Mouse (Mus musculus) cerebellum, postnatal 25 days (tissue): ENCODE data around the gene Olfr1157.

Experiments
- DNase-seq, 2 experiments: peaks; one replicate each; pipeline ENCODE4 v3.0.0; 2021; ENCODE audit warnings: mixed read lengths in 2 of 2

Olfr1157 gene

DNA sequence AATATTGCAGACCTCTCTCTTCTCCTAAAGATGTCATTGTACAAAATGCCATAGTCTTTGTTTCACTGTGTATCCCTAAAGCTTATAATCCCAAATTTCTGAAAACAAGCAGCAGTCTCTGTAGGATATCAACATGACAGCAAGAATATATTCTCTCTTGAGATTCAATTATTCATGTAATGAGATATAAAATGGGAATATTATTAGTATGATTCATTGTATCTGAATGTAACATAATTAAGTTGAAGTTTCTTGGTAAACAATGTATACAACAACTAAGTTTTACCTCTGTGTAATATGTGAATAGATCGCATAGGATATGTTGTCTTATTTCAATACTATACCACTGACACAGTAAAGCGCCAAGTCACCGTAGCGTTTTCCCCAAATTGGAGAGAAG lies at the start of gene Olfr1157:
Olfr1157 (minus strand) TSS at position 101 of the 400 bp plus-strand sequence.
- DNase-seq = no peak

DNA sequence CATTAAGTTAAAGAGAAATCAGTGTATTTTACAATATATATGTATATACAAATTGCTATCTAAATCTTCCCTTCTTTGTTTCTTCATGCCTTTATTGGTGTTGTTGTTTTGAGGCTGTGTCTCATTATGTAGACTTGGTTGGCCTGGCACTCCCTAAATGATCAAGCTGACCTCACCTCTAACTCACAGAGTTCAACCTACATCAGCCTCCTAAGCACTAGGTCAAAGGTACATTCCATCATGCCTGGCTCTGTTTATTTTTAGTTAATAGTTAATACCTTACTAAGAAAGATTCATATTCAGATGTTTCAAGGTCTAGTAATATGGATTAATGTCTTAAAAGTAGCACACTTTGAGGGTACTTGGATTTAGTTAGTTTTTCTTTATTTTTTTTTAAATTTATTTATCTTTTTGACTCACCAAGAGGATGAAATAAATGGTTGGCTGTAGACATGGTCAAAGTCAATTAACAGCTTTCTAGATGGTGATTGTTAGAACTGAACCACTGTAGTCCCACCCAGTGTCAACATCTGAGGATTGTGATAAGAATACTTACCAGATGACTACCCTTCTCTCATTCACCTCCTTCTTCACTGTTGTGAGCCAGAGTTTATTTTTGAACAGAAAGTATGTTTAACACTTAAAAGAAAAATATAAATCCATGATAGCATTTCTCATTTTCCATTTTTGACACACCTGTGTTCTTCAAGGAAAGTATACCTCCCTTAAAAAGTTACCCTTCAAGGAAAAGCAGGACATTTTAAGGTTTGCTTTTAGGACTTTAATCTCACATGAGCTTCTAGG lies 39.6 kb upstream of the Olfr1157 start, which contains the start of gene Olfr1160:
Olfr1160 (minus strand) TSS at position 754 of the 804 bp plus-strand sequence.
- DNase-seq = no peak

DNA sequence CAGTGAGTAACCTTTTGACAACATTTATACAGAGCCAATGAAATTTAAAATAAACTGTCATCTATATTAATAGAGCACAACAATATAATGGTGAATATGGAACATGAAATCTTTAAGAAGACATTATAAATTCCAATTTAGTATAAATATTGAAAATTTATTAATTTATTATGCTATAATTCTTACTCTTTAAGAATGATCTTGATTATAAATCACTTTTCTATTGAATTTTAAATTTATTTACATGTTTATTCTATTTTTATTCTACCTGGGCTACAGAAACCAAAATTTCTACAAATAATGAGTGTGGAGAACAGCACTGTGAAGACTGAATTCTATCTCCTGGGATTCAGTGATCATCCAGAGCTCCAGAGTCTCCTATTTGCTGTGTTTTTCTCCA lies 21.7 kb upstream of the Olfr1157 start, which contains the start of gene Olfr1158:
Olfr1158 (plus strand) TSS at position 301 of the 400 bp plus-strand sequence.
- no peak for DNase-seq

DNA sequence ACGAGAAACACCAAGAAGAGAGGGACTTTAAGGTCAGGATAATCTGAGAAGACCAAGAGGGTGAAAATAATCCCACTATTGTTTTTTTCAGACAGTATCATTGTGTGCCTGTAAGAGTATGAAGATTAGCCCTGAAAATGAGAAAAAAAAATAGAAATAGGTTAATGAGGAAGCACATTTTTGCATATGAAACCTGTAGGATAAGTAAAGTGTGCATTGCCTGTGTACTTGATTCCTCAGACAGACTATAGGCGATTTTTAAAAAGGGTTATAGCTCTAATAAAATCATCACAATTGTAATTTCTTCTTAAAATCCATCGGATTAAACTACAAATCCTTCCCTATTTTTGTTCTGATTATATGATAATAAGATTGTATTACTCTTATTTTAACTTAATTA lies 6.5 kb upstream of the Olfr1157 start, which contains the start of gene Olfr74:
Olfr74 (minus strand) TSS at position 101 of the 400 bp plus-strand sequence.
- no peak for DNase-seq

DNA sequence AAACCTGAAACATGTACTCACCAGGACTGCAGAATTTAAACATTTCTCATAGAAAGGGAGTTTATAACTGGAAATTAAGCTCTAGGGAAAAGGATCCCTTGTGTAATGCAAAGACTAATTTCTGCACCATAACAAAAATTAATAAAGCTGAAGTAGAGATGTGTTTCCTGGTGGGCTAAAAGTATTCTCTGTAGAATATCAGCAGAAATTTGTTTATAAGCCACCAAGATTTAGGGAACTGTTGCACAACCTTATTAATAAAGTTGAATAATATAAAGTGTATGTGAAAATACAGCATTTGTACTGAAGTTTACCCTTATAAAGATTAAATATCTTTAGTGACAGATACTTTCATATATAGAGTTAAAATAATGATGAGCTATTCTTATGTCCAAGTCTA lies 15.1 kb downstream of the Olfr1157 start, which contains the start of gene Olfr1156:
Olfr1156 (minus strand) TSS at position 101 of the 400 bp plus-strand sequence.
- DNase-seq = no peak

DNA sequence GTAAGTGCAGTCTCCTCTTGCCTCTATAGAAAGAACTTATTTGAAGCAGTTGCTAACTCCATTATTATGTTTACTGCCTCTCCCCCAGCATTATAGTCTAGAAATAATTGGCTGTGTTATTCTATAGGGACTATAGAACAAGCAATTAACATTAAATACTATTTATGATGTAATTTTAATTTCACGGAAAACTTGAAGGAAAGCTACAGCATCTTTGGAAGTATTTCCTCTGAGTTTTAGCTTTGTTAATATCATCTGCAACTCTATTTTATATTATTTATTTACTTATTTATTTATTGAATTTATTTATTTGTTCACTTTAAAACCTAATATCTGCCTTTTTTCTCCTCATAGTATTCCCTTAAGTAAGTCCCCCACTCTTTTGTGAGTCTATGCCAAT lies 23.1 kb downstream of the Olfr1157 start, which contains the start of gene Olfr1155:
Olfr1155 (minus strand) TSS at position 101 of the 400 bp plus-strand sequence.
- DNase-seq = no peak
